Mouse (Mus musculus) bone marrow macrophage, adult 2 months (primary cell): ENCODE measurements around the gene Frmd8. TPM values are rescaled to one million over a fixed set of nuclear protein-coding genes. Genes with fewer than 3 reads are reported as not detected.
A peak's percentile ranks its signal among the peaks of the same experiment; 100 is the strongest.

Source experiments
- H3K27ac ChIP-seq: 2 replicates; pipeline ENCODE4 v1.5.1; 2012; ENCODE audit warnings: low read depth, low read length; ENCODE audit not compliant: insufficient read depth
- H3K4me1 ChIP-seq: 2 replicates; pipeline ENCODE4 v1.6.1; 2012; ENCODE audit warnings: low read length; ENCODE audit not compliant: control insufficient read depth, insufficient read depth
- H3K4me3 ChIP-seq: 2 replicates; pipeline ENCODE4 v1.5.1; 2012; ENCODE audit warnings: mild to moderate bottlenecking, low read length, moderate library complexity; ENCODE audit not compliant: insufficient read depth
- CTCF ChIP-seq: IDR thresholded peaks from 2 replicates; pipeline ENCODE4 v1.5.1; 2012; ENCODE audit warnings: low read depth, mild to moderate bottlenecking, low read length, moderate library complexity
- POLR2A ChIP-seq: IDR thresholded peaks from 2 replicates; pipeline ENCODE4 v1.6.1; 2012; ENCODE audit warnings: mild to moderate bottlenecking, low read depth, low read length, borderline replicate concordance
- polyA plus RNA-seq: library from polyadenylated mRNA; stranded (reverse); fragments of >200 nt; gene quantifications from 2 replicates; pipeline ENCODE4 v1.2.4, GENCODE M21; 2012; ENCODE audit not compliant: missing spikeins, insufficient read depth, insufficient read length

Frmd8 gene
- polyA plus RNA-seq, 1 experiment: 25.2 TPM

DNA sequence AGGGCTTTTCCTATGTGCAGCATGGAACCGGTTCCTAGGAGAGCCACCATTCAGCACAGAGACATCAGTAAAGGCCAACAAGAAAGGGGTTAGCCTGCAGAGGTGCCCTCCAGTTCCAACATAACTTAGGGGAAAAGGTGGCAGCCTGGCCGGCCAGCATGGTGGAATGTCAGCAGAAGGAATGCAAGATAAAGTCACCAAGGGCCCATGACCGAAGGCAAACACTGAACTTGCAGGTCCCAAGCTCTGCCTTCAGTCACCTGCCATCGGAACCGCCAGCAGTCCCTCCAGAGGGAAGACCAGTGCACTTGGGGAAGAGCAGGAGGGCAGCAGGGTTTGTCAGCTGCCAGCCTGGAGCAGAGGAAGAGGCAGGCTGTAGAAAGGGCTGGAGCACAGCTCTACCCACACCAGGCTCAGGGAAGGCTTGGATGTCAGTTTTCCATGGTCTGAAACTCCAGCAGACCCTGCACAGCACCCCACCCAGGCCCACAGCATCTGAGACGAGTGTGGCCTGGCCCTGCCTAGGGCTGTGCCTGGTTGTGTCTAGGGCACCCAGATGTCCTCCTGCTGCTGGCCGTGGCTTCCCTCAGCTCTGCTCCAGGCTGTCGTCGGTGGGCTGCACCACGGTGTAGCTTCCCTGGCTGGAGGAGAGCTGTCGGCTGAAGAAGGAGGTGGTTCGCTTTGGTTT lies 22.9 kb downstream of the Frmd8 start:
- Histone ChIP-seq H3K4me3 (no peak overlapping the region), H3K27ac (peak overlapping the region; percentile 31), H3K4me1 (peaks cover 29% of the 10 kb centered on the region)
- TF ChIP-seq POLR2A (no peak), CTCF (no peak)

GRCm38 (mm10) chr19:5851481-5851971 lies 23.5 kb downstream of the Frmd8 start:
- no peak overlapping the region for H3K4me3 ChIP-seq
- TF ChIP-seq POLR2A (no peak), CTCF (no peak)
- peak overlapping the region; percentile 31 for H3K27ac ChIP-seq
- H3K4me1 ChIP-seq: peaks cover 32% of the 10 kb centered on the region

DNA sequence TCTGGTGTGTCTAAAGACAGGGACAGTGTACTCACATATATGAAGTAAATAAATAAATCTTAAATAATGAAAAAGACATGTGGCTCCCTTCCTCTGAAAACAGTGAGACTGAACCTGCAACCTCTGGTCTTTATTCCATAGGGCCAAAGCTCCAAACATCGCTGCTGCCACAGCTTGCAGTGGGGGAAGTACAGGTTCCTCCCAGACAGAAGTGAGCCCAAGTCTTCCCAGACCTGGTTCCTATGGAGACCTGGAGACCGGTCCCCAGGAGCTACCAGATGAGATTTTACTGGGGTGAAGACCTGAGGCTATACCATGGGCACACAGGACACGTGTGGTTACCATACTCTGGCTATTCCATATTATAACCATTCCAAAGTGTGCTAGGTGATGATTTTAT lies 24.2 kb downstream of the Frmd8 start:
- Histone ChIP-seq H3K4me1 (peaks cover 32% of the 10 kb centered on the region), H3K4me3 (no peak overlapping the region), H3K27ac (peak overlapping the region; percentile 100)
- TF ChIP-seq POLR2A (no peak), CTCF (no peak)

DNA sequence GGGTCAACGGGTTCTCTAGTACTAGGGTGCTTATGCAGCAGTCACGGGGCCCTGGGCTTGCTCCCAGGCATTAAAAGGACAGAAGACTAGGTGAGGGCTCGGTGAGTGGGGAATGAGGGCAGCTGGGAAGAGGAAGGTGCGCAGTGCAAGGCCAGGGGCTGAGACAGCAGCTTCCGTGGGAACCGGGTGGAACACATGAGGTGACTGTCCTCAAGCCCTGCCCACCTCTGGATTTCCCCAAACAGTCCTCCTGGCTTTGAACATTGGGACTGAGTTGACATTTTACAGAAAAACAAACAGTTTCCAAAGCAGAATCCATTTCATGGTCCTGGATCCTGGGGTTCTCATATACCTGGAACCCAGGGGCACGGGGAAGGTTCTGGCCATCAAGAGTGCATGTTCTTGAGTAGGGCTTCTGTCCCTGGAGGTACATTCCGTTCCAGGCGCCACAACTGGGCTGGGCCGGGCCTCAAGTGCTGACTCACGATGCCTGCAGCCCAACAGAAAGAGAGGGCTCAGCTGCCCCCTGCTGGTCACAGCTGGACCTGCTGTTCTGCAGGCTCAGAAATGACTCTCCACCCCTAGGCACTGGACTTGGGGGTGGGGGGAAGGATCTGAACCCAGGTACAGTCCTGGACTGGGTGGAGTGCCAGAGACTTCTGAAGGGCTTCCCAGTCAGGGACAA lies 25.1 kb downstream of the Frmd8 start:
- peaks cover 32% of the 10 kb centered on the region for H3K4me1 ChIP-seq
- peak overlapping the region; percentile 100 for H3K27ac ChIP-seq
- peak overlapping the region; percentile 81 for H3K4me3 ChIP-seq
- peak; percentile 83 for TF ChIP-seq CTCF
- TF ChIP-seq POLR2A: 0 out of 2 replicates have a peak, but pooled peaks have one; percentile 31

GRCm38 (mm10) chr19:5848826-5849672 lies 26.0 kb downstream of the Frmd8 start:
- Histone ChIP-seq H3K4me1 (peaks cover 32% of the 10 kb centered on the region), H3K4me3 (peak overlapping the region; percentile 81), H3K27ac (peak overlapping the region; percentile 100)
- TF ChIP-seq POLR2A (peak; percentile 6; the same call in 1 of the 2 replicates), CTCF (no peak)

- TF ChIP-seq POLR2A: no peak; the same call in 1 of the 2 replicates
- TF ChIP-seq CTCF: no peak
- Histone ChIP-seq H3K4me1 (peaks cover 32% of the 10 kb centered on the region), H3K4me3 (peak overlapping the region; percentile 81), H3K27ac (peak overlapping the region; percentile 100)
Observed at GRCm38 (mm10) chr19:5848032-5848825, 26.8 kb downstream of the Frmd8 start.

- peak overlapping the region; percentile 81 for H3K4me3 ChIP-seq
- H3K4me1 ChIP-seq: peaks cover 30% of the 10 kb centered on the region
- H3K27ac ChIP-seq: peak overlapping the region; percentile 100
- TF ChIP-seq POLR2A: peak; percentile 37; the same call in 1 of the 2 replicates
- TF ChIP-seq CTCF: no peak
Observed at GRCm38 (mm10) chr19:5847306-5847796, 27.7 kb downstream of the Frmd8 start.

DNA sequence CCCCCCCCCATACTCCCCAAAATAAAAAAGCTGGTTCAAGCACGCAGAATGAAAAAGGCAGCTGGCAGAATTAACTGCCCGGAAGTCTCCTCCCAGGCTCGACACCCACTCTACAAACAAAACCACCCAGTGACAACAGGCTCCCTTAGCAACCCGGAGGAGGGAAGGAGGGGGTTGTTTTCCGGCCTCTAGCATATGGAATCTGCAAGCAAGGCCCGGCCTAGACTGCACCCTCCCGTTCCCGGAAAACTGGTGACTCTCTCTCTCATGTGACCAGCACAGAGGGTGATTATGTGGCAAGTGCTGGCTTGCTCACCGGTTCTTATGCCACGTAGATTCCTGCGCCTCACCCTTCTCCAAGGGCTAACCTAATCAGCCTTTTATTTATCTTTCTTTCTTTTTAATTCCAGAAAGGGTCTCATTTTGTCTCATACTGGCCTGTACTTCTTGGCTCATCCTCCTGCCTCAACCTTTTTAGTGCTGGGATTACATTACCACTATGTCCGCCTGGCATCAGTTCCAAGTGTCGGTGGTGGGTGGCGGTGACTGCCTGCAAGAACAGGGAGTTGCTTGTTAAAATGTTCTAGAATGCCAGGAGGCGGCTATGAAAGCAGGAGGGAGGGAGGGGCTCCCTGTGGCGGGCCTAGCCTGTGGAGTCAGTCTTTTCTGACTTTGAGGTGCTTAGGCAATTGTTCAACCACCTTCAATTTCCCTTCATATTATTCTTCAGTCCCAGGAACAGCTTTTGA lies 28.3 kb downstream of the Frmd8 start:
- peak overlapping the region; percentile 100 for H3K27ac ChIP-seq
- H3K4me1 ChIP-seq: peaks cover 24% of the 10 kb centered on the region
- no peak for TF ChIP-seq CTCF
- TF ChIP-seq POLR2A: no peak
- peak overlapping the region; percentile 81 for H3K4me3 ChIP-seq
